Mouse (Mus musculus) E14TG2a.4 (cell line): ENCODE measurements at regions not wholly inside any gene's neighbourhood (a gene's known extent, or its start where the extent isn't known, plus 50 kb on each side); places are given as distances from the start of the nearest gene placed in this dataset.

Experiments used
- CTCF ChIP-seq: conservative IDR thresholded peaks from 2 replicates; pipeline ENCODE4 v1.5.1; 2014; ENCODE audit warnings: low read length
- NANOG ChIP-seq: IDR thresholded peaks from 2 replicates; pipeline ENCODE4 v1.6.1; 2014; ENCODE audit warnings: borderline replicate concordance, low read length, mixed read lengths
- POU5F1 ChIP-seq: IDR thresholded peaks from 2 replicates; pipeline ENCODE4 v1.6.1; 2014; ENCODE audit warnings: low read length, borderline replicate concordance

- TF ChIP-seq CTCF: no peak
- TF ChIP-seq POU5F1: no peak
- no peak for TF ChIP-seq NANOG
Observed at GRCm38 (mm10) chr10:124803997-124804614, 585.2 kb downstream of the Slc16a7 start.
